Mouse (Mus musculus) layer of hippocampus, adult 9-11 months (tissue): ENCODE measurements around the gene Chrm2.

ENCODE experiments used
- DNase-seq: peaks from one replicate; pipeline ENCODE4 v3.0.0; 2022

Gene Chrm2

DNA sequence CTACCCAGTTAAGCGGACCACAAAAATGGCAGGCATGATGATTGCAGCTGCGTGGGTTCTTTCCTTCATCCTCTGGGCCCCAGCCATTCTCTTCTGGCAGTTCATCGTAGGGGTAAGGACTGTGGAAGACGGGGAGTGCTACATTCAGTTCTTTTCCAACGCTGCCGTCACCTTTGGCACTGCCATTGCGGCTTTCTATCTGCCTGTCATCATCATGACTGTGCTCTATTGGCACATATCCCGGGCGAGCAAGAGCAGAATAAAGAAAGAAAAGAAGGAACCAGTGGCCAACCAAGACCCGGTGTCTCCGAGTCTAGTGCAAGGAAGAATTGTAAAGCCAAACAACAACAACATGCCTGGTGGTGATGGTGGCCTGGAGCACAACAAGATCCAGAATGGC, 135.7 kb downstream of the Chrm2 start:
- no peak for DNase-seq

DNA sequence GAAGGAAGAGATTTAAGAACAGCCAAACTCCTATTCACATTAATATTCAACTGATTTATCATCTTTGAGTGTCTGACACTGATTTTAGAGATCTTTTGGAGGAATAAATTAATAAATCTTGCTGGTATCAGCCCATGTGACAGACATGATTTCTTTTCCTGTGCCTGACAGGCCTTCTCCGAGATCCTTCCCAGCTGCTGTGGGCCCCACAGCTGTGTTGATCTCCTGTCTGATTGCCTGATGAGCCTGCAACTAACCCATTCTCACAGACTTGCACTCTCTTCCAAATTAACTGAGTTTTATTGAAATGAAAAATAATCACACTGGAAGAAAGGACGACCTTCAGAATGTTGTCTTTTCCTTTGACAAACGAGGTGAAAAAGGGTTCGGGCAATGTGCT, 140.6 kb downstream of the Chrm2 start:
- DNase-seq = no peak

DNA sequence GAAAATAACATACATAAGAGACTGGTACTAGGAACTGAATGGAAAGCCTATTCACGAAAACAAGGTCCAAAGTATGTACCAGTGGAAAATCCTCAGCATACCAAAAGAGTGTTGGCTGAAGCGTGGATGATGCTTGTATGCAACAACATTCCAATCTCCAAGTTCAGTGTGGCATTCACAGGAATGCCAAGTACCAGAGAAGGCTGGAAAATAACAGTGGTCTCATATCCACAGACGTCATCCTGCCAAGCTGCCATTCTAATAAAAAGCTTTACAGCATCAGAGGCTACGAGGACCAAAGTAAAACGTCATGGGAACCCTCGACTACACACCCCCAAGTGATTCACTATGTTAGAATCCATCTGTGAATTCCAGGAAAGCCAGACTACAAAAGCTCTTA, 153.4 kb downstream of the Chrm2 start:
- no peak for DNase-seq

DNA sequence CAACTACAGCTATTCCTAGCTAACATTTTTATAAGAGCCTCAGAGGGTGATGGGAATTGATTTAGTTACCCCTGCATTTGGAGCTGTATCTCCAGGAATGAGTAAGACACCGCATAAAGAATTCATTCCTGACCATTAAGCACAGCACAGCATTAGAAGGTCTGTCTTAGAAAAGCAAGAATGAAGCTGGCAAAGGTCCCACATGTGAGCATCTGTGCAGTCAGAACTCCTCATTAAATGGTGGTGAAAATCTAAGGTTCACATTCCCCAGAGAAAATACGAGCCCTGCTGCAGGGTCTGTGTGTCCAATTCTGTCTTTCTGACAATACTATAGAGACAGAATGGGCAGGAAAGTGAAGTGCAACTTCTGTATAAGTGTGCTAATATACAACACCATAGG, 179.0 kb downstream of the Chrm2 start:
- no peak for DNase-seq
